Mouse (Mus musculus): ENCODE data around the gene Supt20. TPM values are rescaled to one million over a fixed set of nuclear protein-coding genes. Genes with fewer than 3 reads are reported as not detected.
A peak's percentile ranks its signal among the peaks of the same experiment; 100 is the strongest.
"Not testable (repeated sequence)": the region's sequence is repeated elsewhere in the genome, so short reads cannot be mapped to it uniquely, and the experiment has no call there.

Gene Supt20
- total and polyA plus RNA-seq, 3 experiments = 34.1 to 69.5 (median 38.6) TPM

DNA sequence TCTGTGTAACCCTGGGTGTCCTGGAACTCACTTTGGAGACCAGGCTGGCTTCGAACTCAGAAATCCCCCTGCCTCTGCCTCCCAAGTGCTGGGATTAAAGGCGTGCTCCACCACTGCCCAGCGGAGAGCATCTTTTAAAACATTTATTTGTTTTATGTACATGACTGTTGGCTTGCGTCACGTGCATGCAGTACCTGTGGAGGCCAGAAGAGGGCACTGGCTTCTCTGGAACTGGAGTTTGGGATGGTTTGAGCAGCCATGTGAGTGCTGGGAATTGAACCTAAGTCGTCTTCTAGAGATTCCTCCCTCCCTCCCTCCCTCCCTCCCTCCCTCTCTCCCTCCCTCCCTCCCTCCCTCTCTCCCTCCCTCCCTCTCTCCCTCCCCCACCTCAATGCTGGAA lies 72.9 kb downstream of the Supt20 start:
- H3K27me3 ChIP-seq (replicated peaks); DNase-seq (ENCODE audit: extremely low read depth); H3K79me2 ChIP-seq (replicated peaks; ENCODE audit: control insufficient read depth, extremely low read depth, insufficient read depth, poor library complexity, severe bottlenecking); H3K9me3 ChIP-seq (replicated peaks; ENCODE audit: low read length); H3K27ac ChIP-seq (ENCODE audit: insufficient read depth, low read depth); H3K4me1 ChIP-seq (ENCODE audit: control insufficient read depth in 1 of 2, insufficient read depth in 2 of 2); H3K4me2 ChIP-seq (ENCODE audit: insufficient read depth, low read depth, poor library complexity, severe bottlenecking); in situ Hi-C loops (cut with MboI; ENCODE audit: low pct_ligation_motif_present, low pct_unique_long_range_greater_than_20kb, low sequenced_read_pairs); dilution Hi-C loops (cut with MboI; ENCODE audit: extremely low pct_ligation_motif_present, extremely low pct_unique_long_range_greater_than_20kb, low sequenced_read_pairs); H3K4me3 ChIP-seq (replicated peaks in 1 of 3; ENCODE audit: low read depth in 2 of 3, low read length in 2 of 3, poor library complexity in 1 of 3); H3K9ac ChIP-seq (ENCODE audit: insufficient read depth, low read depth); H3K36me3 ChIP-seq (replicated peaks in 1 of 2; ENCODE audit: control insufficient read depth in 1 of 2, insufficient read depth in 1 of 2, low read length in 1 of 2): not testable (repeated sequence)
- 0 out of 4 replicates have a peak, but pooled peaks of 1 of the 2 experiments have one; percentile 17 for TF ChIP-seq CTCF (conservative IDR thresholded peaks at IDR 0.05 in 1 of 2, IDR thresholded peaks at IDR 0.05 in 1 of 2; ENCODE audit: low read depth in 2 of 2, low read length in 2 of 2)

GRCm38 (mm10) chr3:54766034-54766433 lies 73.4 kb downstream of the Supt20 start:
- H3K79me2 ChIP-seq (replicated peaks; ENCODE audit: control insufficient read depth, extremely low read depth, insufficient read depth, poor library complexity, severe bottlenecking) = no peaks in the 10 kb centered on the region
- no peaks in the 10 kb centered on the region for H3K9me3 ChIP-seq (replicated peaks; ENCODE audit: low read length)
- H3K36me3 ChIP-seq (replicated peaks in 1 of 2; ENCODE audit: control insufficient read depth in 1 of 2, insufficient read depth in 1 of 2, low read length in 1 of 2) = no peaks in the 10 kb centered on the region
- no peak overlapping the region for H3K9ac ChIP-seq (ENCODE audit: insufficient read depth, low read depth)
- H3K27me3 ChIP-seq (replicated peaks) = no peaks in the 10 kb centered on the region
- dilution Hi-C loops (cut with MboI; ENCODE audit: extremely low pct_ligation_motif_present, extremely low pct_unique_long_range_greater_than_20kb, low sequenced_read_pairs) (no loop called here), in situ Hi-C loops (cut with MboI; ENCODE audit: low pct_ligation_motif_present, low pct_unique_long_range_greater_than_20kb, low sequenced_read_pairs) (no loop called here)
- DNase-seq (ENCODE audit: extremely low read depth) = no peak
- H3K27ac ChIP-seq (ENCODE audit: insufficient read depth, low read depth) = no peak overlapping the region
- H3K4me2 ChIP-seq (ENCODE audit: insufficient read depth, low read depth, poor library complexity, severe bottlenecking) = no peak overlapping the region
- no peak overlapping the region for H3K4me3 ChIP-seq (replicated peaks in 1 of 3; ENCODE audit: low read depth in 2 of 3, low read length in 2 of 3, poor library complexity in 1 of 3)
- no peaks in the 10 kb centered on the region for H3K4me1 ChIP-seq (ENCODE audit: control insufficient read depth in 1 of 2, insufficient read depth in 2 of 2)
- TF ChIP-seq NELFE (IDR thresholded peaks at IDR 0.05; ENCODE audit: low read depth, low read length) (no peak), RAD21 (IDR thresholded peaks at IDR 0.05; ENCODE audit: low read depth, low read length) (no peak), USF2 (conservative IDR thresholded peaks at IDR 0.05; ENCODE audit: low read depth, low read length) (no peak), TBP (conservative IDR thresholded peaks at IDR 0.05; ENCODE audit: low read depth, low read length) (no peak), SMC3 (IDR thresholded peaks at IDR 0.05; ENCODE audit: low read depth, low read length) (no peak), MYC (IDR thresholded peaks at IDR 0.05; ENCODE audit: low read depth, low read length) (no peak), TCF12 (IDR thresholded peaks at IDR 0.05; ENCODE audit: low read depth, low read length) (no peak), RCOR1 (conservative IDR thresholded peaks at IDR 0.05; ENCODE audit: low read depth, low read length) (no peak), ELF1 (IDR thresholded peaks at IDR 0.05; ENCODE audit: low read depth, low read length) (no peak), JUND (conservative IDR thresholded peaks at IDR 0.05; ENCODE audit: low read depth, low read length) (no peak), MEF2A (IDR thresholded peaks at IDR 0.05; ENCODE audit: borderline replicate concordance, low read depth, low read length) (no peak), ZNF384 (IDR thresholded peaks at IDR 0.05; ENCODE audit: low read depth, low read length) (no peak), SIN3A (IDR thresholded peaks at IDR 0.05; ENCODE audit: low read length) (no peak), MAX (IDR thresholded peaks at IDR 0.05; ENCODE audit: low read length) (no peak)

GRCm38 (mm10) chr3:54766811-54767210 lies 74.2 kb downstream of the Supt20 start:
- H3K4me3 ChIP-seq (replicated peaks in 1 of 3; ENCODE audit: low read depth in 2 of 3, low read length in 2 of 3, poor library complexity in 1 of 3) = no peak overlapping the region
- H3K4me1 ChIP-seq (ENCODE audit: control insufficient read depth in 1 of 2, insufficient read depth in 2 of 2) = no peaks in the 10 kb centered on the region
- dilution Hi-C loops (cut with MboI; ENCODE audit: extremely low pct_ligation_motif_present, extremely low pct_unique_long_range_greater_than_20kb, low sequenced_read_pairs) (no loop called here), in situ Hi-C loops (cut with MboI; ENCODE audit: low pct_ligation_motif_present, low pct_unique_long_range_greater_than_20kb, low sequenced_read_pairs) (no loop called here)
- TF ChIP-seq MAFK (IDR thresholded peaks at IDR 0.05; ENCODE audit: insufficient replicate concordance, low read length) = no peak
- no peak for TF ChIP-seq ZKSCAN1 (IDR thresholded peaks at IDR 0.05; ENCODE audit: borderline replicate concordance, low read depth, low read length)
- TF ChIP-seq EP300 (IDR thresholded peaks at IDR 0.05; ENCODE audit: low read length) = no peak
- TF ChIP-seq UBTF (IDR thresholded peaks at IDR 0.05; ENCODE audit: low read depth, low read length) = no peak
- TF ChIP-seq MXI1 (IDR thresholded peaks at IDR 0.05; ENCODE audit: low read depth, low read length) = no peak
- no peak for TF ChIP-seq IRF4 (IDR thresholded peaks at IDR 0.05; ENCODE audit: low read depth, low read length)
- TF ChIP-seq SMC3 (IDR thresholded peaks at IDR 0.05; ENCODE audit: low read depth, low read length) = no peak
- no peak for TF ChIP-seq ZC3H11A (IDR thresholded peaks at IDR 0.05; ENCODE audit: low read depth, low read length)
- no peak for TF ChIP-seq ZNF384 (IDR thresholded peaks at IDR 0.05; ENCODE audit: low read depth, low read length)
- TF ChIP-seq SIN3A (IDR thresholded peaks at IDR 0.05; ENCODE audit: low read length) = no peak
- no peak for TF ChIP-seq RAD21 (IDR thresholded peaks at IDR 0.05; ENCODE audit: low read depth, low read length)
- TF ChIP-seq MAZ (IDR thresholded peaks at IDR 0.05; ENCODE audit: low read depth, low read length) = no peak
- TF ChIP-seq ETS1 (conservative IDR thresholded peaks at IDR 0.05; ENCODE audit: low read depth, low read length) = no peak
- no peak for TF ChIP-seq USF2 (conservative IDR thresholded peaks at IDR 0.05; ENCODE audit: low read depth, low read length)
- TF ChIP-seq CHD2 (IDR thresholded peaks at IDR 0.05; ENCODE audit: low read length) = no peak
- no peak for TF ChIP-seq MEF2A (IDR thresholded peaks at IDR 0.05; ENCODE audit: borderline replicate concordance, low read depth, low read length)
- no peak for TF ChIP-seq ZMIZ1 (IDR thresholded peaks at IDR 0.05; ENCODE audit: low read depth, low read length)
- no peak for TF ChIP-seq POLR2AphosphoS2 (IDR thresholded peaks at IDR 0.05; ENCODE audit: low read depth, low read length)
- H3K36me3 ChIP-seq (replicated peaks in 1 of 2; ENCODE audit: control insufficient read depth in 1 of 2, insufficient read depth in 1 of 2, low read length in 1 of 2) = no peaks in the 10 kb centered on the region
- no peaks in the 10 kb centered on the region for H3K9me3 ChIP-seq (replicated peaks; ENCODE audit: low read length)
- DNase-seq (ENCODE audit: extremely low read depth) = no peak
- no peaks in the 10 kb centered on the region for H3K27me3 ChIP-seq (replicated peaks)
- H3K9ac ChIP-seq (ENCODE audit: insufficient read depth, low read depth) = no peak overlapping the region
- H3K79me2 ChIP-seq (replicated peaks; ENCODE audit: control insufficient read depth, extremely low read depth, insufficient read depth, poor library complexity, severe bottlenecking) = no peaks in the 10 kb centered on the region
- no peak overlapping the region for H3K4me2 ChIP-seq (ENCODE audit: insufficient read depth, low read depth, poor library complexity, severe bottlenecking)
- no peak overlapping the region for H3K27ac ChIP-seq (ENCODE audit: insufficient read depth, low read depth)
